Mouse (Mus musculus): ENCODE data around the gene Hoxa11.

- no peak for TF ChIP-seq CTCF (IDR thresholded peaks at IDR 0.05; ENCODE audit: low read depth, low read length)
- no peak for TF ChIP-seq POLR2A (IDR thresholded peaks at IDR 0.05; ENCODE audit: extremely low read depth, insufficient read depth, low read length)
Observed at GRCm38 (mm10) chr6:52274576-52274975, 29.0 kb upstream of the Hoxa11 start.

Data from liver, adult 2 months (tissue).